Mouse (Mus musculus): ENCODE measurements around the gene Taf12.

Taf12 gene

GRCm38 (mm10) chr4:132274156-132274862, at the start of gene Taf12:
Gene Taf12 (plus strand): TSS chr4:132274375.
- CTCF ChIA-PET: interaction anchor here (0.6 to 1.1 kb wide), 2 partner anchors 11 to 17 kb away, joined by 3 to 4 read pairs; no protein-coding TSS in a partner anchor

GRCm38 (mm10) chr4:132230422-132230821, 43.8 kb upstream of the Taf12 start:
- CTCF ChIA-PET: no interaction called here

GRCm38 (mm10) chr4:132234710-132235109, 39.5 kb upstream of the Taf12 start:
- CTCF ChIA-PET: no interaction called here

- CTCF ChIA-PET: no interaction called here
These were observed 35.8 kb upstream of the Taf12 start for GRCm38 (mm10) chr4:132238356-132238755.

- CTCF ChIA-PET: interaction anchor here (0.6 kb wide), 1 partner anchor 69 kb away, joined by 3 read pairs; no protein-coding TSS in a partner anchor
These were observed 33.8 kb upstream of the Taf12 start for GRCm38 (mm10) chr4:132240367-132240766.

- CTCF ChIA-PET: interaction anchor here (0.6 kb wide), 1 partner anchor 131 kb away, joined by 3 read pairs; no protein-coding TSS in a partner anchor
These were observed 33.0 kb upstream of the Taf12 start for GRCm38 (mm10) chr4:132241208-132241607.

GRCm38 (mm10) chr4:132245643-132246042, 28.5 kb upstream of the Taf12 start:
- CTCF ChIA-PET: interaction anchor here (0.6 kb wide), 1 partner anchor 32 kb away, joined by 3 read pairs; no protein-coding TSS in a partner anchor

GRCm38 (mm10) chr4:132247451-132247997, 26.7 kb upstream of the Taf12 start:
- CTCF ChIA-PET: no interaction called here

GRCm38 (mm10) chr4:132251596-132251995, 22.6 kb upstream of the Taf12 start:
- CTCF ChIA-PET: no interaction called here

- CTCF ChIA-PET: no interaction called here
These were observed 21.0 kb upstream of the Taf12 start for GRCm38 (mm10) chr4:132253128-132253527.

- CTCF ChIA-PET: no interaction called here
These were observed 20.6 kb upstream of the Taf12 start for GRCm38 (mm10) chr4:132253622-132254021.

GRCm38 (mm10) chr4:132254986-132255385, 19.2 kb upstream of the Taf12 start:
- CTCF ChIA-PET: interaction anchor here (0.7 kb wide), 3 partner anchors 16 to 208 kb away, joined by 3 read pairs; no protein-coding TSS in a partner anchor

GRCm38 (mm10) chr4:132256384-132256783, 17.8 kb upstream of the Taf12 start:
- CTCF ChIA-PET: interaction anchor here (0.6 kb wide), 1 partner anchor 1416 kb away, joined by 7 read pairs; no protein-coding TSS in a partner anchor

- CTCF ChIA-PET: no interaction called here
These were observed 14.9 kb upstream of the Taf12 start for GRCm38 (mm10) chr4:132259248-132259647.

- CTCF ChIA-PET: interaction anchor here (0.6 to 0.7 kb wide), 2 partner anchors 32 to 48 kb away, joined by 3 to 4 read pairs; partner anchors contain the start of gene Ythdf2
These were observed 13.5 kb upstream of the Taf12 start for GRCm38 (mm10) chr4:132260404-132261379.

GRCm38 (mm10) chr4:132261514-132262357, 12.4 kb upstream of the Taf12 start, which contains the start of gene Gmeb1:
Gene Gmeb1 (minus strand): TSS chr4:132261602.
- CTCF ChIA-PET: interaction anchor here (0.7 kb wide), 1 partner anchor 23 kb away, joined by 4 read pairs; no protein-coding TSS in a partner anchor

GRCm38 (mm10) chr4:132262358-132262616, 11.9 kb upstream of the Taf12 start:
- CTCF ChIA-PET: interaction anchor here (0.7 kb wide), 1 partner anchor 23 kb away, joined by 4 read pairs; no protein-coding TSS in a partner anchor

GRCm38 (mm10) chr4:132263313-132263712, 10.9 kb upstream of the Taf12 start:
- CTCF ChIA-PET: no interaction called here

- CTCF ChIA-PET: interaction anchor here (0.6 to 0.7 kb wide), 2 partner anchors 8 to 381 kb away, joined by 4 to 16 read pairs; no protein-coding TSS in a partner anchor
These were observed 7.3 kb upstream of the Taf12 start for GRCm38 (mm10) chr4:132266835-132267349.

- CTCF ChIA-PET: no interaction called here
These were observed 5.1 kb upstream of the Taf12 start for GRCm38 (mm10) chr4:132268871-132269739.

Measured in spleen, embryonic (tissue).